In genomic region chr3:86850394-86851030, GRCm38 (mm10) we compare ENCODE assay signal across 10 mouse cellular contexts.
DNase-seq lines count a peak whose midpoint lies in the region; ATAC-seq and TF ChIP-seq lines count a peak whose summit lies in the region.
"Had no signal": no experiment of that assay in that cellular context is flagged by ENCODE, and none has a peak within 500 bp of the region (broad histone marks: within the 10 kb centered on the region; RNA-seq: fewer than 3 reads in every experiment).

No protein-coding gene starts in this region.

- no peaks in the 10 kb centered on the region for H3K27me3 ChIP-seq in kidney, postnatal 0 days (ENCODE audit: insufficient read depth, low read length)
- H3K27me3 ChIP-seq in neural tube, embryonic 13.5 days = no peaks in the 10 kb centered on the region

- H3K9me3 ChIP-seq in kidney, postnatal 0 days (replicated peaks; ENCODE audit: low read length) = no peaks in the 10 kb centered on the region
- H3K9me3 ChIP-seq in neural tube, embryonic 13.5 days = no peaks in the 10 kb centered on the region

- no peaks in the 10 kb centered on the region for H3K4me1 ChIP-seq in kidney, postnatal 0 days (replicated peaks; ENCODE audit: insufficient read depth, low read length)
- peaks cover 64% of the 10 kb centered on the region for H3K4me1 ChIP-seq in neural tube, embryonic 13.5 days (replicated peaks)

- peak; percentile 12 for DNase-seq in kidney, postnatal 0 days (ENCODE audit: low spot score)
- DNase-seq in kidney, adult 18-20 months = no peak
- DNase-seq in cerebellum, postnatal 10 days = peak; percentile 81 to 84
- peak; percentile 66 for DNase-seq in forelimb bud, embryonic 11.5 days (ENCODE audit: low read depth, low spot score)
- no peak for DNase-seq in Muller cell, postnatal 12 days (ENCODE audit: inconsistent ontology term)
- DNase-seq in adrenal gland, adult 2 months = no peak
- DNase-seq in left cerebral cortex, adult 9 months (ENCODE audit: low spot score in 2 of 2) = no peak
- DNase-seq: lung, adult 18-20 months had no signal

- TF ChIP-seq CTCF in kidney, postnatal 0 days (IDR thresholded peaks at IDR 0.05; ENCODE audit: low read depth) = no peak

- WGBS in kidney, postnatal 0 days = 62% methylated on average over 10 of the region's 10 CpGs
- 71% methylated on average over 10 of the region's 10 CpGs for WGBS in neural tube, embryonic 13.5 days

- no peak overlapping the region for H3K4me2 ChIP-seq in kidney, postnatal 0 days (ENCODE audit: low read length)
- no peak overlapping the region for H3K4me2 ChIP-seq in neural tube, embryonic 13.5 days

- ATAC-seq in kidney, postnatal 0 days (replicated peaks; ENCODE audit: low FRiP score, low read depth) = no peak
- 0 out of 2 replicates have a peak, but pooled peaks have one; percentile 48 for ATAC-seq in neural tube, embryonic 13.5 days (ENCODE audit: low read depth)
- ATAC-seq: intestine, embryonic 16.5 days had no signal

- no peak overlapping the region for H3K9ac ChIP-seq in kidney, postnatal 0 days (ENCODE audit: low read depth, low read length)
- H3K9ac ChIP-seq in neural tube, embryonic 13.5 days = no peak overlapping the region

- no peak overlapping the region for H3K27ac ChIP-seq in kidney, postnatal 0 days
- H3K27ac ChIP-seq in neural tube, embryonic 13.5 days (replicated peaks) = peak overlapping the region; percentile 67

- no peaks in the 10 kb centered on the region for H3K36me3 ChIP-seq in kidney, postnatal 0 days (ENCODE audit: insufficient read depth, low read length)
- no peaks in the 10 kb centered on the region for H3K36me3 ChIP-seq in neural tube, embryonic 13.5 days

- no peak overlapping the region for H3K4me3 ChIP-seq in kidney, postnatal 0 days (replicated peaks; ENCODE audit: low read depth, low read length)
- no peak overlapping the region for H3K4me3 ChIP-seq in neural tube, embryonic 13.5 days

Comparison
In these comparisons a context has a peak if more than half of its experiments do, and no peak if none do; other contexts are left out.
1. DNase-seq: peak in kidney, postnatal 0 days (single experiment), cerebellum, postnatal 10 days (2 of 2) and forelimb bud, embryonic 11.5 days (single experiment); none in kidney, adult 18-20 months (single experiment), Muller cell, postnatal 12 days (single experiment), adrenal gland, adult 2 months (single experiment) and left cerebral cortex, adult 9 months (0 of 2).